Mouse (Mus musculus) liver, embryonic 14.5 days (tissue): ENCODE results near the gene Hist2h3c1.

Experiments used
- CTCF ChIP-seq: IDR thresholded peaks from 2 replicates; pipeline ENCODE4 v1.5.1; 2016; ENCODE audit warnings: antibody characterized with exemption, low read depth, control low read depth
- EP300 ChIP-seq: IDR thresholded peaks from 2 replicates; pipeline ENCODE4 v1.6.1; 2016; ENCODE audit warnings: antibody characterized with exemption, low read depth

DNA sequence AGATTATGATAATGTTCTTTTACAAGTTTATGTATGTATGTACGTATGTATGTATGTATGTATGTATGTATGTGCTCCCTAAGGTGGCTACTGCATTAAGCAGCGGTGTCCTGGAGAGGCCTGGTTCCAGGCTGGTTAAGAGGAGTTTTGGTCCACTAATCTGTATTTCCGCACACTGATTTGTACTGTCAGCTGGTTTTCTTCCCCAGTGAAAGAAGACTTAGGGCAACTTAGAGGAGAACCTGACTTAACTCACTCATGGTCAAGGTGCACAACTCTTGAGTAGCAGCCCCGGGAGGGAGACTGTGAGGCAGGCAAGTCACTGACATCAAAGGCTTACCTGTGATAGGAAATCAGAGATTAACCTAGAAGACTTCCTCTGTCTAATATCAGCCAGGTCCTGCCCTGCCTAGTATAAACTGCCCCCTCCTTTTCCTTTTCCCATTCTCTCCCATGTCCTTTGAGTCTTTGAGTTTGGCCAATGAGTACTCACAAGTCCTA, 9.6 kb upstream of the Hist2h3c1 start:
- TF ChIP-seq CTCF (no peak), EP300 (no peak; the same call in 1 of the 2 replicates)
